Comparison of ENCODE assay signal across 17 mouse cellular contexts in genomic region chr8:118523922-118524321, GRCm38 (mm10).
"Had no signal": no experiment of that assay in that cellular context is flagged by ENCODE, and none has a peak within 500 bp of the region (broad histone marks: within the 10 kb centered on the region; RNA-seq: fewer than 3 reads in every experiment).

No protein-coding gene starts in this region.

- ATAC-seq: hindbrain, embryonic 16.5 days; inflammation-experienced regulatory T-cells, adult 6 months; intestine, embryonic 15.5 days; intestine, postnatal 0 days had no signal

- DNase-seq: gastrocnemius, postnatal 14 days; gastrocnemius, postnatal 36 days; heart, adult 11 months; heart, adult 2 months; heart, postnatal 10 days; heart, postnatal 4 days; kidney, adult 18-20 months; kidney, adult 8-10 months; kidney, postnatal 10 days; kidney, postnatal 25 days; kidney, postnatal 4 days; liver; liver, embryonic 13.5 days had no signal
